Mouse (Mus musculus) heart, postnatal 0 days (tissue): Measurements from ENCODE around the gene Zfp768. TPM values are rescaled to one million over a fixed set of nuclear protein-coding genes. Genes with fewer than 3 reads are reported as not detected.
"Not testable (repeated sequence)": the region's sequence is repeated elsewhere in the genome, so short reads cannot be mapped to it uniquely, and the experiment has no call there.

Experiments used
- ATAC-seq: fragments of 200-750 bp; cut with Nextera tagmentation; 2 replicates; pipeline ENCODE4 v1.8.0; 2017; ENCODE audit warnings: low read depth, moderate number of reproducible peaks, moderate library complexity; ENCODE audit not compliant: insufficient read depth
- DNase-seq: peaks from one replicate; pipeline ENCODE4 v3.0.0-alpha.2; 2016; ENCODE audit warnings: low spot score
- H3K27ac ChIP-seq: fragments of 300-500 bp; sonication (generic); 2 replicates; pipeline ENCODE4 v1.5.1; 2014; ENCODE audit warnings: low read depth, mild to moderate bottlenecking
- H3K27me3 ChIP-seq: fragments of 300-500 bp; sonication (generic); 2 replicates; pipeline ENCODE4 v1.6.1; 2014; ENCODE audit warnings: low read length, mixed read lengths; ENCODE audit not compliant: control insufficient read depth, insufficient read depth
- H3K36me3 ChIP-seq: fragments of 300-500 bp; sonication (generic); replicated peaks from 2 replicates; pipeline ENCODE4 v1.6.1; 2014; ENCODE audit warnings: low read length, mixed read lengths; ENCODE audit not compliant: control insufficient read depth, insufficient read depth
- H3K4me1 ChIP-seq: fragments of 300-500 bp; sonication (generic); 2 replicates; pipeline ENCODE4 v1.6.1; 2014; ENCODE audit warnings: antibody characterized with exemption; ENCODE audit not compliant: control insufficient read depth, insufficient read depth
- H3K4me2 ChIP-seq: fragments of 300-500 bp; sonication (generic); 2 replicates; pipeline ENCODE4 v1.6.1; 2014; ENCODE audit warnings: low read depth, mild to moderate bottlenecking, low read length, moderate library complexity
- H3K4me3 ChIP-seq: fragments of 300-500 bp; sonication (generic); 2 replicates; pipeline ENCODE4 v1.5.1; 2014; ENCODE audit warnings: low read depth, low read length
- H3K9ac ChIP-seq: fragments of 300-500 bp; sonication (generic); replicated peaks from 2 replicates; pipeline ENCODE4 v1.6.1; 2014; ENCODE audit warnings: low read depth, low read length, mixed read lengths
- H3K9me3 ChIP-seq: fragments of 300-500 bp; sonication (generic); replicated peaks from 2 replicates; pipeline ENCODE4 v1.6.1; 2016; ENCODE audit warnings: low read length; ENCODE audit not compliant: control insufficient read depth
- CTCF ChIP-seq: IDR thresholded peaks from 2 replicates; pipeline ENCODE4 v1.5.1; 2016; ENCODE audit warnings: antibody characterized with exemption, control low read depth, low read depth
- EP300 ChIP-seq: IDR thresholded peaks from 2 replicates; pipeline ENCODE4 v1.6.1; 2016; ENCODE audit warnings: antibody characterized with exemption, low read depth
- WGBS: fragments of 180-500 bp; shearing (Covaris S2); extraction: QIAGEN DNeasy Blood & Tissue Kit; methylation state at CpG from one replicate; pipeline ENCODE4 v1.1.7; 2014; 5-methylcytosine and 5-hydroxymethylcytosine counted together
- polyA plus RNA-seq: library from polyadenylated mRNA; unstranded; fragments of >200 nt; fragmentation: Nextera tagmentation; extraction: Ambion mirVana; gene quantifications from 2 replicates; pipeline ENCODE4 v1.2.1, GENCODE M21; 2015
- total RNA-seq: library from RNA; depleted of rRNA; stranded (reverse); fragments of >200 nt; gene quantifications from 2 replicates; pipeline ENCODE4 v1.2.3, GENCODE M21; 2014; ENCODE audit warnings: low replicate concordance

Zfp768 gene
- total and polyA plus RNA-seq, 2 experiments from 2014 or later: 22.0 to 54.3 TPM

DNA sequence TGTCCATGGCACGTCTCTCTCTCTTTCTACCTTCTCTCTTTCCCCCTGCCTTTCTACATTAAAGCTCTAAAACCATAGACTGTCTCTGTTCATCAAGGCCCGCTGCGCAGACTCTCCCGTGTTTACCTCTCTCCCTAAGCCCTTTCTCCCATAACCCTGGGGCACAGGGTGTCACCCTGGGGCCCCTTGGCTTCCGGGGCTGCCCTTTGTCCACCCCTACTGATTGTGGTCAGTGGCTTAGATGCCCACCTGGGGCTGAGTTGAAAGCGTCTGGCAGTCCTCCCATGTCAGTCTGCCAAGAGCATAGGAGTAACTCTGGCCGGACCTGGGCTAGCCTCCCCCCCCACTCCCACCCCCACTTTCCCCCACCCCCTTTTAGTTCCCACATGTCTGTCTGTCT, 44.9 kb upstream of the Zfp768 start:
- ATAC-seq (no peak), DNase-seq (no peak)
- H3K27me3 ChIP-seq: no peaks in the 10 kb centered on the region
- 75% methylated on average over 7 of the region's 7 CpGs for WGBS
- no peak overlapping the region for H3K4me2 ChIP-seq
- TF ChIP-seq CTCF (no peak), EP300 (no peak)
- no peak overlapping the region for H3K9ac ChIP-seq
- H3K9me3 ChIP-seq: no peaks in the 10 kb centered on the region
- no peak overlapping the region for H3K4me3 ChIP-seq
- H3K27ac ChIP-seq: no peak overlapping the region
- peaks cover 14% of the 10 kb centered on the region for H3K4me1 ChIP-seq
- H3K36me3 ChIP-seq: peaks cover 7% of the 10 kb centered on the region

DNA sequence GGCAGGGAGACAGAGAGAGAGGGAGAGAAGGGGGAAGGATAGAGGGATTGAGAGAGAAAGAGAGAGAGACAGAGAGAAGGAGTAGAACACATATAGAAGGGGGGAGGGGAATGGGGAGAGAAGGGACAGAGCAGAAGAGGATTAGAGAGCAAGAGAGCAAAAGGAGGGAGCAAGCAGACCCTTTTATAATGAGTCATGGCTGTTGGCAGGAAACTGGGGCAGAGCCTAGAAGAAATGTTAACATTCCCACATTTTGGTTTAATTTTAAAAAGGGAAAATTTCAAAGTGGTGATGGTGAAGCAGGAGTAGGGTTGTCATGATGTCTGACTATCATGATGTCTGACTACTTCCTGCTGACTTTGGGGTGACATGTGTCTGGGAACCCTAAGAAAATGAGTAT, 42.8 kb upstream of the Zfp768 start:
- not testable (repeated sequence) for H3K36me3 ChIP-seq, H3K4me3 ChIP-seq, H3K4me1 ChIP-seq, DNase-seq, H3K27ac ChIP-seq, ATAC-seq, H3K9ac ChIP-seq, H3K4me2 ChIP-seq, H3K9me3 ChIP-seq, H3K27me3 ChIP-seq

DNA sequence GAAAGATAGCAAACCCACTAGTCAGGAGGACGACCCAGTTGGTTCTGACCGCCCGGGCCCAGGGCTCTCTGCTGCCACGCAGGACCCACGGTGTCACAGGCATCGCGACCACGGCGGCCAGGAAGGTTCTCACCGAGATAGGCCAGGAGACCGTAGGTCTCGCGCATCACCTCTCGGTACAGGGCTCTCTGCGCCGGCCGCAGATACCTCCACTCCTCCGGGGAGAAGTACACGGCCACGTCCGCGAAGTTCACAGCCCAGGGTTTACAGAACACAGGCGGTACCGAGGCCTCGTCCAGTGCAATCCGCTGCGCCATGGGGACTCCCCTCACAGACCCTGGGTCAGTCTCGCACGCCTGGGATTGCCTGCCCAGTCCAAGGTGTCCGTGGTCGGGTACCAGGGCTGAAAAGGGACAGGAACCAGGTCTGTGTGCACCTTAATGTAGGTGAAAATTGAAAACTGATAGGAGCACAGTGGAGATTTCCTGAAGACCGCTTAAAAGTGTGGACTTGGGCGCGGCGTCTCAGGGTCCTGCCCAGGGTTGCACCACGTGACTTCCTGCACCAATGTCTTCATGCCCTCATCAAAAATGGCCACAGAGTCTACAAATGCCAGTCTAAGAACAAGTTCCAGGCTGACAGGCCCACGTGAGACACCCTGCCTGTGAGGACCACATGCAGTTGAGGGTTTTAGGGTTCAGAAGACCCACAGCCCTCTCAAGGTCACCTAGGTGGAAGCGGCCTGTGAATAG, 41.4 kb upstream of the Zfp768 start, which contains the start of gene 9130019O22Rik:
TSS of gene 9130019O22Rik (minus strand) at position 526 of the 752 bp plus-strand sequence.
- H3K4me3 ChIP-seq: peak within 1 kb of the TSS; percentile 66
- TF ChIP-seq CTCF: no peak
- TF ChIP-seq EP300: no peak
- WGBS: 9% methylated on average over 36 of the region's 38 CpGs
- peak within 1 kb of the TSS; percentile 73 for H3K4me2 ChIP-seq
- H3K9ac ChIP-seq: peak within 1 kb of the TSS; percentile 67
- H3K4me1 ChIP-seq: no peaks in the 10 kb centered on the region
- peak; percentile 88 for ATAC-seq
- H3K27me3 ChIP-seq: no peaks in the 10 kb centered on the region
- peak within 1 kb of the TSS; percentile 54; the same call in 1 of the 2 replicates for H3K27ac ChIP-seq
- DNase-seq: peak; percentile 90
- peaks cover 7% of the 10 kb centered on the region for H3K36me3 ChIP-seq
- H3K9me3 ChIP-seq: no peaks in the 10 kb centered on the region

DNA sequence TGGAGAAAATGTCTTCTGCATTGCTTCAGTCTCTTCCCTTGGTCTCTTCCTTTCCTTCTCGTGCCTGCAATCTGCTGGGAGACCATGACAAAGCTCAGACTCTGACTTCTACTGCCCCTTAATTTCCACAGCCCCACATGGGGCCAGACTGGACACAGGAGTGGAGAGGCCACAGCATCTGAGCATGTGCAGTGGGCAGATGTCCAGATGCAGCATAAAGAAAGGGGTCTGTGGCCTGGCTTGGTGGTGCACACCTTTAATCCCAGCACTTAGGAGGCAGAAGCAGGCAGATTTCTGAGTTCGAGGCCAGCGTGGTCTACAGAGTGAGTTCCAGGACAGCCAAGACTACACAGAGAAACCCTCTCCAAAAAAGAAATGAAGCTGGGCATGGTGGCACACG, 40.2 kb upstream of the Zfp768 start:
- WGBS: 90% methylated on average over 4 of the region's 4 CpGs
- not testable (repeated sequence) for ATAC-seq

DNA sequence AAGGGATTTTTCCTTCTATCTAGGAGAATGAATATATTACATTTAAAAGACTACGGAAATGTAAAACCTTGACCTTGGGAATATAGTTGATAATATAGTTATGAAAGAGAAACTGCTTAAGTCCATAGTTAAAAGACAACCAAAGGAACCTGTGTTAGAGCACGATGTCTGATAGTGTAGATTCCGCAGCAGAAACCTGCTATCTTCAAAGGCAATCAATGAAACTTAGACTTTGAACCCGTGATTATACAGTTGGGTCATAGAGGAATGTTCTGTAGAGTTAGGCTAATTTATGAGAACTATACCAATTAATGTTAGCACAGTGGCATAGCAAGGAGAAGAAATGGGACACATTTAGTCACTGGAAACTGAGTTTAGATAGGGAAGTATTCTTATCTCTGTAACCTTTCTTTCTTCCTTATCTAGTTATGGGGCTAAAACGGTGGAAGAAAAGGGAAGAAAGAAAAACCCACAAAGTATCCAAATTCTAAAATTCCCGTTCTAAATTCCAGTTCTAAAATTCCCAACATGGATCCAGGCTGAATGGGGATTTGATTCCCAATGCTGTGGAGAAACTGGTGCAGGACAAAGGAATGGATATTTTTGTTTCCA, 33.0 kb upstream of the Zfp768 start:
- Histone ChIP-seq H3K36me3 (no peaks in the 10 kb centered on the region), H3K9ac (no peak overlapping the region), H3K9me3 (no peaks in the 10 kb centered on the region), H3K4me1 (no peaks in the 10 kb centered on the region), H3K27me3 (no peaks in the 10 kb centered on the region), H3K4me2 (no peak overlapping the region), H3K4me3 (no peak overlapping the region), H3K27ac (no peak overlapping the region)
- WGBS: 57% methylated on average over 6 of the region's 6 CpGs
- TF ChIP-seq CTCF (no peak), EP300 (no peak)
- no peak for ATAC-seq
- DNase-seq: no peak

More for the DNA sequence above, 40.2 kb upstream of the Zfp768 start:
- not testable (repeated sequence) for H3K4me1 ChIP-seq, H3K27me3 ChIP-seq, H3K4me2 ChIP-seq, H3K9ac ChIP-seq, DNase-seq, H3K9me3 ChIP-seq, H3K27ac ChIP-seq, H3K36me3 ChIP-seq, H3K4me3 ChIP-seq
